Mouse (Mus musculus) kidney, postnatal 0 days (tissue): ENCODE measurements around the gene Gm14322. TPM values are rescaled to one million over a fixed set of nuclear protein-coding genes. Genes with fewer than 3 reads are reported as not detected.
"Not testable (repeated sequence)": the region's sequence is repeated elsewhere in the genome, so short reads cannot be mapped to it uniquely, and the experiment has no call there.

ENCODE experiments used
- ATAC-seq: fragments of 200-750 bp; cut with Nextera tagmentation; replicated peaks from 2 replicates; pipeline ENCODE4 v1.8.0; 2017; ENCODE audit warnings: low read depth, moderate number of reproducible peaks, moderate TSS enrichment, moderate library complexity; ENCODE audit not compliant: low FRiP score
- DNase-seq: peaks from one replicate; pipeline ENCODE4 v3.0.0-alpha.2; 2016; ENCODE audit warnings: low spot score
- H3K27ac ChIP-seq: fragments of 300-500 bp; sonication (generic); 2 replicates; pipeline ENCODE4 v1.5.1; 2014; ENCODE audit warnings: mild to moderate bottlenecking
- H3K27me3 ChIP-seq: fragments of 300-500 bp; sonication (generic); 2 replicates; pipeline ENCODE4 v1.6.1; 2014; ENCODE audit warnings: low read length, mixed read lengths; ENCODE audit not compliant: insufficient read depth
- H3K36me3 ChIP-seq: fragments of 300-500 bp; sonication (generic); 2 replicates; pipeline ENCODE4 v1.6.1; 2014; ENCODE audit warnings: low read length, mixed read lengths; ENCODE audit not compliant: insufficient read depth
- H3K4me1 ChIP-seq: fragments of 300-500 bp; sonication (generic); replicated peaks from 2 replicates; pipeline ENCODE4 v1.6.1; 2014; ENCODE audit warnings: antibody characterized with exemption, low read length, mixed read lengths; ENCODE audit not compliant: insufficient read depth
- H3K4me2 ChIP-seq: fragments of 300-500 bp; sonication (generic); 2 replicates; pipeline ENCODE4 v1.6.1; 2014; ENCODE audit warnings: mild to moderate bottlenecking, low read length, moderate library complexity, mixed read lengths
- H3K4me3 ChIP-seq: fragments of 300-500 bp; sonication (generic); replicated peaks from 2 replicates; pipeline ENCODE4 v1.5.1; 2014; ENCODE audit warnings: low read depth, low read length
- H3K9ac ChIP-seq: fragments of 300-500 bp; sonication (generic); 2 replicates; pipeline ENCODE4 v1.6.1; 2014; ENCODE audit warnings: low read depth, low read length
- H3K9me3 ChIP-seq: fragments of 300-500 bp; sonication (generic); replicated peaks from 2 replicates; pipeline ENCODE4 v1.6.1; 2016; ENCODE audit warnings: low read length, inconsistent platforms, mixed read lengths
- WGBS: fragments of 180-500 bp; shearing (Covaris S2); extraction: QIAGEN DNeasy Blood & Tissue Kit; methylation state at CpG from one replicate; pipeline ENCODE4 v1.1.7; 2014; 5-methylcytosine and 5-hydroxymethylcytosine counted together
- polyA plus RNA-seq: library from polyadenylated mRNA; unstranded; fragments of >200 nt; fragmentation: Nextera tagmentation; extraction: Ambion mirVana; gene quantifications from 2 replicates; pipeline ENCODE4 v1.2.1, GENCODE M21; 2015

Gm14322 gene
- polyA plus RNA-seq = 6.3 and 7.9 TPM in 2 replicates

DNA sequence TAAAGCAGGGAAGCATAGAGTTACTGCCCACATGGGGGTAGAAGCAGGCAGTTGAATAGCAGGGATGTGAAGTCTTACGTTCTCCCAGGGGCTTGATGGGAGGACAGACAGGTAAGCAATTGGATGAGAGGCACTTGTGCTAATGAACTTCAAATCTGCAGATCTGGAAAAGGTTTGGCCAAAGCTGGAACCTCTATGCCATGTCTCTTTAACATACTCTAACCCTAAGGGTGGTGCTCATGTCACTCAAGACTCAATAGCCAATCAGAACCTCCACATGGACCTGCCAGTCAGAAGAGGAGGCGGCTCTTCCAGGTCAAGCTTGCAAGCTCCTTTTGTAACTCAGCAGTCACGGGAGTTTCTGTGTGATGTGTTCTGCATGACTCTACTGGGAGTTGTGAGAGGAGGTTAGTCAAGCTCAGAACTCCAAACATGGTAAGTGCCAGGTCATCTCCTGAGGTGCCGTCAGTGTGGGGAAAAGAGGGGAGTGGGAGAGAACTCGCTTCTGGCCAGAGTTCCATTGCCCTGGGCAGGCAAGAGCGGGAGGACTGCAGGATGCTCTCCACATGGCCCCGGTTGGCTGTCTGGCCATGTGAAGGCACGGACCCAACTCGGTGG lies at the start of gene Gm14322:
Gene Gm14322, plus strand, starts transcription at position 348 of the 618 bp plus-strand sequence.
- H3K27me3 ChIP-seq, H3K27ac ChIP-seq, H3K9me3 ChIP-seq, ATAC-seq, H3K9ac ChIP-seq, H3K36me3 ChIP-seq, H3K4me1 ChIP-seq: not testable (repeated sequence)
- 0 out of 2 replicates have a peak within 1 kb of the TSS, but pooled peaks have one; percentile 2 for H3K4me3 ChIP-seq
- DNase-seq = peak; percentile 0
- 31% methylated on average over 9 of the region's 9 CpGs for WGBS
- H3K4me2 ChIP-seq = peak within 1 kb of the TSS; percentile 31; the same call in 1 of the 2 replicates

DNA sequence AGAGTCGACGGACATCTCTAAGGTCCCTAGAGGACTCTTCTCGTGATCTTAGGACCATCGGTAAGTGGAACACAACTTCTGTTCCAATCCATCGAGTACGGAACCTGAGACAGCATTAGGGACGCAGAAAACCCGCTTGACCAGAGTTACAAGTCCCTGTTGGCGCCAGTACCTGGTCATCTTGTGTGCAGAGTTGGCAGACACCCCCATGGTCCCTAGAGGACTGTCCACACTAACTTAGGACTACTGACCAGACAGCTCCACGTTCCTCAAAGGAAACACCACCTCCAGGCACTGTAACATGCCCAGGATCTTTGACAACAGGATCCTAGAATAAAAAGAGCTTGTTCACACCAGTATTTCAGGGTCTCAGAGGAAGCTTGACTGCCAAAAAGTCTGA lies 17.6 kb upstream of the Gm14322 start:
- not testable (repeated sequence) for H3K36me3 ChIP-seq, H3K27me3 ChIP-seq, DNase-seq, H3K4me1 ChIP-seq, ATAC-seq, H3K9me3 ChIP-seq, H3K4me2 ChIP-seq, H3K27ac ChIP-seq, H3K9ac ChIP-seq, H3K4me3 ChIP-seq
- 75% methylated on average over 4 of the region's 10 CpGs for WGBS

DNA sequence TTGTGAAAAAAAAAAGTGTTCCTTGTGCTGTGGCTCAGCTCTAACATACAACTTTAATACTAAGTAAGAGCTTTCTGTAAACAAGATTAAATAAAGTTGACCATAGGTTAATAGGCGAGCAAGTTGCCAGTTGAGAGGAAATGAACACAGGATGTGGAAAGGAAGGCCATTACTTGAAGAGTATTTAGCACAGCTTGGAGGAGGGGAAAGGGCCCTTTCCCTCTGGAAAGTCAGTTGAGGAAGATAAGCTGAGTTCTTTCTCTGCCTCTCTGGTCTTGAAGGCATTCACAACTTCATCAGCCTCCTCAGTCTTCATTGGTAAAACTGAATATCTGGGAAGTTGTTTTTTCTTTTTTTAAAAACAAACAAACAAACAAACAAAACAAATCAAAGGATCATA lies 28.3 kb downstream of the Gm14322 start:
- not testable (repeated sequence) for ATAC-seq, DNase-seq, H3K4me1 ChIP-seq, H3K9ac ChIP-seq, H3K36me3 ChIP-seq, H3K9me3 ChIP-seq, H3K27ac ChIP-seq, H3K4me3 ChIP-seq, H3K27me3 ChIP-seq, H3K4me2 ChIP-seq
- WGBS = 64% methylated on average over 1 of the region's 1 CpGs

DNA sequence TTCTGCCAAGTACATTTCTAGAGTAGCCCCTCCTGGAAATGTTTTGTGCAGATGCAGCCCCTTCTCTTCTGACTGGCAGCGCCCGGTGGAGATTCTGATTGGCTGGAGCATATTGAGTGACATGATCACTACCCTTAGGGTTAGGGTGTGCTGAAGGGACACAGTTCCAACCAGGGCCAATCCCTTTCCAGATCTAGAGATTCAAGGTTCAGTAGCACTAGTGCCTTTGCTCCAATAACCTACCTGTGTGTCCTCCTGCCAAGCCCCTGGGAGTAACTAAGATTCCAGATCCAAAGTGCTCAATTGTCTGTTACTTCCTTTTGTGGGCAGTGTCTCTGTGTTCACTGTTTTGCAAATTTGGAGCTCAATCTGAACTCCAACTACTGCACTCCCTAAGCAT lies 47.1 kb downstream of the Gm14322 start:
- no CpG with 5 or more reads among the region's 2 CpGs for WGBS
- not testable (repeated sequence) for H3K4me2 ChIP-seq, DNase-seq

More for the DNA sequence above, 47.1 kb downstream of the Gm14322 start:
- not testable (repeated sequence) for ATAC-seq, H3K27ac ChIP-seq, H3K4me1 ChIP-seq, H3K9ac ChIP-seq, H3K9me3 ChIP-seq, H3K27me3 ChIP-seq, H3K36me3 ChIP-seq, H3K4me3 ChIP-seq

Other genes starting within 250 kb of the Gm14322 start
- gene Gm14406, start 181.1 kb upstream of the Gm14322 start, polyA plus RNA-seq = not detected in 2 replicates
- 35.3 and 35.5 TPM in 2 replicates for gene Gm14325, start 81.0 kb downstream of the Gm14322 start, polyA plus RNA-seq
- gene Gm14327, start 137.8 kb downstream of the Gm14322 start, polyA plus RNA-seq = 4.3 and 6.1 TPM in 2 replicates
- gene Zfp972, start 166.3 kb downstream of the Gm14322 start, polyA plus RNA-seq = 1.2 TPM in 1 of 2 replicates, not detected in the other
- gene Gm14326, start 198.0 kb downstream of the Gm14322 start, polyA plus RNA-seq = 22.7 and 25.4 TPM in 2 replicates